Mouse (Mus musculus) heart, postnatal 14 days (tissue): ENCODE results near the gene Endou. TPM values are rescaled to one million over a fixed set of nuclear protein-coding genes. Genes with fewer than 3 reads are reported as not detected.
A peak's percentile ranks its signal among the peaks of the same experiment; 100 is the strongest.

Experiments
- DNase-seq, 2 experiments: peaks; one replicate each; pipeline ENCODE4 v3.0.0; 2021 to 2022
- intact Hi-C: fragments of 180-260 bp; cut with DNase I; formaldehyde crosslinking; loops from one replicate; pipeline ENCODE4 v1.15.1; 2025
- total RNA-seq, 2 experiments: library from RNA; stranded (reverse); gene quantifications; 2 replicates each; pipeline ENCODE4 v1.2.3; 2021

The Endou gene
- total RNA-seq, 2 experiments from 2014 or later = 1.8 to 4.9 TPM

DNA sequence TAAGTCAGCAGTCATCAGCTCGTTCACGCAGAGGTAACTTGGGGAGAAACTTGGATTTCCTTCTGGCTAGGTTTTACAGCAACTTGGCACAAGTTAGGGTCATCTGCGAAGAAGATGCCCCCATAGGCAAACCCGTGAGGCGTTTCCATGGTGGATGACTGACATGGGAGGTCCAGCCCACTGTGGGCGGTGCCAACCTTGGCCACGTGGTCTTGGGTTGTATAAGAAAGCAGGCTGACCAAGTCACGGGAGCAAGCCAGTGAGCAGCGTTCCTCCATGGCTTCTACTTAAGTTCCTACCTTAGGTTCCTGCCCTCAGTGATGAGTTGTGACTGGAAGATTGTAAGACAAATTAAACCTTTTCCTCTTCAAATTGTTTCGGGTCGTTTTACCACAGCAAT, 849 bp upstream of the Endou start:
- DNase-seq = no peak
- intact Hi-C loops = no loop called here

DNA sequence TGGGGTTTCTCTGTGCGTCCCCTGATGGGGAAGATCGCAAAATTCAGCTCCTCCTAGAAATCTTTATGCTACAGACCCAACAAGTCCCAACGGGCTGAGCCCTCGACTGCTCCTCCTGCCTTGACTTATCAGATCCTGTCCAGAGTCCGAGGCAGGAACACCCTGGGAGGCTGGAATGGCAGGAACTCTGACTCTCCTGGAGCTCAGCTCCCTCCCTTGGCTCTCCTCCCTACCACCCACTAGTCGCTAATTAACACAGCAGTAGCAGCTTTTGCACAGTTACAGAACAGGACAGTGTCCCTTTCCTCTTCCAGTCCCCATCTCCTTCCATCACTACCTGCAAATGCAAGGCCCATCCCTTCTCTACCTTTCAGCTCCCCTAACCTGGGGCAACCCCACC, 774 bp downstream of the Endou start:
- intact Hi-C loops = no loop called here
- DNase-seq = no peak

DNA sequence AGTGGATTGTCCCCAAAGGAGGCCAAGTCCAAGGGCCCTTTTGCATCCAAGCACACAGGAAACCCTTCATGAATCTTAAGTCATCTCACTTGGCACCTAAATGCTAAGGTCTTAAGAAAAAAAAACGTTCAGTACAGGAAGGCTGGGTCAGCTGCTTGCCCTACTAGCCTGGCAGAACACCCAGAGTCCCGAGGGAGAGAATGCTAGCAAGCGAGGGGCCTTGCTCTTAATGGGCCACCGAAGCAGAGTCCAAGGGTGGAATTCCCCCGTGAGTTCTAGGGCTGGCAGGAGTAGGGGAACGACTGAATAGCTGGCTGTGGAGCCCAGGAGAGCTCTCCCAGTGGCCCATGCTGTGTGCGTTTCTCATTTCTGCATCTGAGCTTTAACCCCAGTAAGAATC, 2.3 kb downstream of the Endou start:
- intact Hi-C loops = no loop called here
- DNase-seq = no peak

DNA sequence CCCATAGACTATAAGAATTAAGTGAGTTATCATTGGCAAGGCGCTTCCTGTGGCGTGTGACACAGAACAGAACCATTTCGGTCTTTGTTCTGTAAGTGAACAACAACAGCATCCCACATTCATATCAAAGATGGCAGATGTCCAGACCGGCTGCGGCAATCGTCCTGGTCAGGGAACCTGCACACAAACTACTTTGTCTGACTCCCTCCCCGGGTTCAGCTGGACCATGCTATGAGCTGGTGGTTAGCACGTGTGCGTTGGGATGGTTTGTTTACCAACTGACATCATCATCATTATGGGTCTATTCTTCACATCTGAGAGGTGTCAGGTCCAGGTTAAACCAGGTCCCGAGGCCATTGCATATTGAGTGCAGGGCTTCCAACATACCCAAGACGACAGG, 2.7 kb downstream of the Endou start:
- DNase-seq = peak in 1 of 2 experiments; percentile 45
- intact Hi-C loops = no loop called here

DNA sequence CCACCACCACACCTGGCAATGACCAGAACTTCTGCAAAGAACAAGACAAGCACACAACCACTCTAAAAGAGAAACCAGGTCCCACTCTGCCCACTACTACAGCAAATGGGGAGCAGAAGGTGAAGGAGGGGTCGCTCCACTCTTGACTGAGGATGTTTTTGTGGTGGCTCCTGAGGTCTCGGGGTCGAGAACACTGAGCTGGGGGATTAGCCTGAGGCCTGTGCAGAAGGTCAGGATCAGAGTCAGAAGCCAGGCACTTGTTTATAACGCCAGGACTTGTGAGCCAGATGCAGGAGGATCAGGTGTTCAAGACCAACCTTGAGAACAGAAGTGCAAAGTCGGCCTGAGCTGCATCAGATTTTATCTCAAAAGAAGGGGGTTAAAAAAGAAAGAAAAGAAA, 3.6 kb downstream of the Endou start:
- intact Hi-C loops = no loop called here
- DNase-seq = no peak

DNA sequence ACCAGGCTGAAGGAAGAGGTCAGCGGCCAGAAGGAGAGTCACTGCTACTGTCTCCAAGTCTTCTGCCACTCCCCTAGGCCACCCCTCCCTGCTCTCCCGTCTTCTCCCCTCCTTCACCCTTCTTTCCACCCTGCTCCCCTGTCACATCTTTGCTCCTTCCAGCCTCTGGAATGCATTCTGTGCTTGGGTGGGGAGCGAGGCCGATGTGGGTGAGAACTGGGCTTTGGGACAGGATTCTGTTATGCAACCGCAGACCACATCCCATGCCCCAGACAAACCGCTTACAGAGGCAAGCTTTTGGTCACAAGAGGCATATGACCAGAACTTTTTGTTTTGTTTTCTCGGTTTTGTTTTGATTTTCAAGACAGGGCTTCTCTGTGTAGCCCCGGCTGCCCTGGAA, 4.1 kb downstream of the Endou start:
- intact Hi-C loops = no loop called here
- DNase-seq = peak; percentile 35 to 43

DNA sequence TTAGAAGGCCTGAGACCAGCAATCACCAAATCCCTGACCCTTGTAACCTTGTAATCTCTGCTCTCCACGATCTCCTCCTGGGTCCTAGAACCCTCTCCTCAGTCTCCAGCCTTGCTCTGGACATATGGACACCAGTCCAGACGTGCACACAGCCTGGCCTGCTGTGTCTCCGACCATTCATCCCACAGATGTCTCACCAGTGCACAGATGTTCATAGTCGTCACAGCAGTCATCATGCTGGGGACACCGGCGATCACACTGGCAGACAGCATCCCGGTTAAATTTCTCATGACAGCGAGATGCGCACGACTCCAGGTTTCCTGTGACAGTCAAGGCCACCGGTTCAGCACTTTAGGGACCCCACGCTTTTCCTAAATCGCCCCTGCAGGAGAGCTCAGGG, 4.8 kb downstream of the Endou start:
- intact Hi-C loops = no loop called here
- no peak for DNase-seq

DNA sequence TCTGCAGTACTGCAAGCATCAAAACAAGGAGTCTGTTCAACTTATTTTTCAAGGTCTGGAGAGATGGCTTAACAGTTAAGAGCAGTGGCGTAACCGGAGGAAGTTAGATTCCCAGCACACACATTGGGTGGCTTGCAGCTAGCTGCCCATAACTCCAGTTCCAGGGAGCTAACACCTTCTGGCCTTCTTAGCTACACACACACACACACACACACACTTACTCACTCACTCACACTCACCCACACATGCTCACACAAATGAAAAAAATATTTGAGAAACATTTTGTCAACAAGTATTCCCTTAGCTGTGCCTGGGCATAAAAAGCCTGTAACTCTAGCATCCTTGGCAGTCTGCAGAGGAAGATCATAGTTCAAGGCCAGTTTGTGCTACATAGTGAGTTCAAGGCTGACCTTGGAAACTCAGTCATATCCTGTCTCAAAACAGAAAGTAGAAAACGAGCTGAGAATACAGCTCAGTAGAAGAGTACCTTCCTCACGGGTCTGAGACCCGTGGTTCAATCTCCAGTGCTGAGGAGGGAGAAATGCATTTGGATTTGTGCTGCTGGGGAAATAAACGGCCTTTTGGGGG, 5.8 kb downstream of the Endou start:
- DNase-seq = no peak
- intact Hi-C loops = no loop called here

DNA sequence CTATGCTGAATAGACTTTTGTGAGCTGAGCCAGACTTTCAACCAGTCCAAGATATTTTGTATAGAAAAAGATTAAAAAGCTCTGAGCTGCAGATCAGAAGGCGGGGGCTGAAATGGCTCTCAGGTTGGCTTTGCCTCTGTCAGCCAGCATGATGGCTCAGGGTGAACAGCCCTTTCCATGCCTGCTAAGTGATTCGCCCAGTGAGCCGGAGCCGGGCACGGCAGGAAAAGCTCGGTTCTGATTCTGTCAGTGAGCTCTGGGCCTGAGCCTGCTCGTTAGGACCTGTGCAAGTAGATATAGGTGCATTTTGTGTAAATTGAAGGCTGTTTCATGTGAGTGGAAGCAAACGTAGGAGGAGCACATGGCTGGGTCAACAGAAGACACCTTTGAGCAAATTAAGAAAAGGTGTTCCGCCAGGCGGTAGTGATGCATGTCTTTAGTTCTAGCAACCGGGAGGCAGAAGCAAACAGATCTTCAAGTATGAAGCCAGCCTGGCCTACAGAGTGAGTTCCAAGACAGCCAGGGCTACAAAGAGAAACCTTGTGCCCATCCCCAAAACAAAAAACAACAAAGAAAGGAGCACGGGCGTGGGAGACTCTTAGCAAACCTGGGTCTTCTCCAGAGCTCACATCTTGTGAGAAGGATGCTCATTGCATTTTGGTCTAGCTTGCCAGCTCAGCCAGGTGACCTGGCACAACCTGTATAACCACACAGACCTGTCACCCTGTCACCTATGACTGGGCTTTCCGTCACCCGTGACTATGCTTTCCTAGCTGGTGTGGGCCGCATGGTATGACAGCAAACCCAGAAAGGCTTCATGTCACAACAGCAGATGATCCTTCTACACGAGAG, 6.6 kb downstream of the Endou start:
- no peak for DNase-seq
- intact Hi-C loops = no loop called here

DNA sequence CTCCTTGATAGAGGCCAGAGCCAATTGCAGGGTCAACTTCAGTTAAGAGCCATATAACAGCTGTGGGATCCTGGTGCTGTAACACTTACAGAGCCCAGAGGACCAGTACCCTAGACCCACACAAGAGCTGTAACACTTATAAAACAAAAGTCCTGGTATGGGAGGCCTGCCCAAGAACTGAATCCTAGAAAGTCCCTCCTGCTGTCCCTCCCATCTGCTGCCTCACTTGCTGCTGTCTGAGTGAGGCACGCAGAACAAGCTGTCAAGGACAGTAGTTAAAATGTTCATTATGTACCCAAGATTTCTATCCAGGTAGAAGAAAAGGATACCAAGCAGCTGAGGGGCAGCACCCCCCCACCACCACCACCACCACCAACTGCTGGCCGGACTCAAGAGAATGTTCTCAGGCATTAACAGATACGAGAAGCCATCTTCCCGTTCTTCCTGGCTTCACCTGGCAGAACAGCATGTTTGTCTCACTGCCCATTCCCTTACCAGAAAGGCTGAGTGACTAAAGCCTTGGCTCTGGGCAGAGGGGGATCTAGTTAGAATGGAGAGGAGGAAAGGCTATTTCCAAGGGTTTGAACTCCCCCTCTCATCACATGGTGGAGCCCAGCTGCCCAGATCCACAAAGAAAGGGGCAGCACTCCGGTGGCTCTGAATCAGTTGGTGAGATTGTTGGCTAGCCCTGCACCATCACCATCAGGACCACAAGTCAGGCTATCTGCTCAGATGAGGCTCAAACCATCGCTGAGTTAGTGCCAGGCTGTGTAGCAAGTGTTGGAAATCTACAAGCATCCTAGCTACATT, 7.4 kb downstream of the Endou start:
- intact Hi-C loops = no loop called here
- DNase-seq = no peak

DNA sequence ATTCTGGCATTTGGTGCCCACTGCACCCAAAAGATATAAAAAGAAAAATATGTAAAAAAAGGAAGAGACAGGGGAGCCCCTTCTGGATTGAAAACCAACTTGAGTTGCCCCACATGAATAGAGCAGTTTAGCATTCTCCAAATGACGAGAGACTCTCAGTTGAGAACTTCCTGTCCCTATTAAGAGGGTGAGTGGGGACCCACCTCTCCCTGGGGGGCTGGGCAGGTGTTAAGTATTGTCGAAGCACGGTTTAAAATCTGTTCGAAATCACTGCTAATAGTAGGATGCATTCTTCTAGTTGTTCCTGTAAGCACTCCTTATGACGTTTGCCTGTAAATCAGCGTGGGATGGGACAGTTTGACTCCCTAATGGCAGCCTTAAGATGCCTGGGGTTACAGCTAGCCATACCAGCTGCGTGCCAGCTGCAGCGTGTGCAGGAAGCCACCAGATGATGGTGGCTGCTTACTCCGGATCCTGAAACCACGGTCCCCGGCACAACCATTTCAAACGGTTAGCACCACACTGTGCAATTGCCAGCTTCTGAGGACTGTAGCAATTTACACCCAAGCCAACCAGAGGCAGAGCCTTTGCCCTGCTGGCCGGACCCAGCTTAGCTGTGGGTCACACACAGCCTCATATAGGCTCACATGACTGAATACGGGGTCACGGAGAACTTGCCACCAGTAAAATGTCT, 10.0 kb downstream of the Endou start:
- DNase-seq = no peak
- intact Hi-C loops = no loop called here

DNA sequence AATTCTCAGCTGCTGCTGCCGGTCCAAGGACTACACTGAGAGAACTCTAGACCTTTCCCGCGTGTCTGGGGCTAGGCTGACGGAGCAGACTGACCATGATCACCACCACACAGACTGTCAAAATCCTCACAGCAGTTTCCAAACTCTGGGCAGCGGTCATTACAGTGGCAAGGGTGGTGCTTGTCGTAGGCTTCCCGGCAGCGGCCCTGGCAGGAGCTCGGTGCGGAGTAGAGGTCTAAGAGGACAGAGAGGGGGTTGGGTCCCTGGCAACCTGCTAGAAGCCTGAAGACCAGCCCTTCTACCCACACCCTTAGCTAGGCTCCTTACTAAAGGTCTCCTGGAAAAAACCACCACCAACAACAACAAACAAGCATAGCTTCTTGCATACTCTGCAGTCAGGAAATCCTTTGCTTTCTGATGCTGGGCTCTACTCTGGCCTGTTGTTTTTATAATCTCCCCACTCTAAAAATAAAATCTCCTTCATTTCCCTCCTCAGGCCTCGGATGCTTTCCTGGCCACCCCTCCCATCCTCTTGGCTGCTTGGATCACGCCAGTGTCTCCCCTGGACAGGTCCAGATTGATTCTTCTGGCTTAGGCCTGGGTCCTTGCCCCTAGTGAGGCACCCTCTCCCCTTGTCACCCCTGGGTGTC, 11.0 kb downstream of the Endou start:
- intact Hi-C loops = no loop called here
- peak in 1 of 2 experiments; percentile 38 for DNase-seq

DNA sequence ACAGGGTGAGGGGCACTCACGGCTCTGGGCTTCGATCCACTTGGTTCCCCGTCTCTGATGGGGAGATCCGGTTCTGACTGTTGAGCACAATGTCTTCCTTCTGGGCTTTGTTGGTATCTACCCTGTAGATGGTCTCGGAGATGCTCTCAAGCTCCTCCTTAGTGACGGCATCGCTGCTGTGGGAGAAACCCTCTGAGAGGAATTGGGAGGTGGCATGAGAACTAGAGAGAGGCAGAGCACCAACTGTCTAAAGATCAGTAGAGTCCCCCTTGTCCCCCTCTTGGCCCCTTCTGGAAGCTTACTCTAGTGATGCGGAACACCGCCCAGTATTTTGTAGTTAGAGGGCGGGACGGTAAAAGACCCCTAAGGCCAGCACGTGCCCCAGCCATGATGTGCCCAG, 11.6 kb downstream of the Endou start:
- intact Hi-C loops = loop anchor here (2.0 to 5.0 kb wide), 3 partner anchors 47 to 233 kb away; partner anchors contain the start of gene Rapgef3
- no peak for DNase-seq

DNA sequence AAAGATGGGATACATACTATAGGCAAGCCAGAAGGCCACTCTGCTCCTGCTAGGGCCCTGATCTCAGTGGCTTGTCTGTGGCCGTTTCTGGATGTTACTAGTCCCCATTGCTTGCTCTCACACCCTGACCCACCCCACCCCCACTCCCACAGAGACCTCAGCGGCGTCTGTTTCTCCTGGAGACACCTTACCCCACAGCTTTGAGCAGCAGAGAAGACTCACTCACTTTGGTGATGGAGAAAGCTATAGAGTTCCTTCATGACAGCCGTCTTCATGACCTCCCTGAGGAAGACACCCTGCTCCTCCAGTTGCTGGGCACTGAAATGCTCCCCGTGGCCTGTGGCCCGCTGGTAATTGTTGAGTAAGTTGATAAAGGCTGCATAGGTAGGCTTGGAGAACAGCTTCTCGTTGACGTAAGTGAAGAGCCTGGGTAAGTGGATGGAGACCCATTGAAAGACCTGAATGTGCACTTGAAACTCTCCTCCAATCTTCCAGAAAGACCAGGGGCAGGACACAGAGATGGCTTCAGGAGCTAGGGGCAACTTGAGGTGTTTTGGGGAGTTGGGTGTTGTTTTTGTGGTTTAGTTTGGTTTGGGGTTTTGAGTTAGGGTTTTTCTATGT, 12.5 kb downstream of the Endou start:
- DNase-seq = no peak
- intact Hi-C loops = loop anchor here (1.0 to 5.0 kb wide), 4 partner anchors 48 to 234 kb away; partner anchors contain the start of gene Rapgef3

DNA sequence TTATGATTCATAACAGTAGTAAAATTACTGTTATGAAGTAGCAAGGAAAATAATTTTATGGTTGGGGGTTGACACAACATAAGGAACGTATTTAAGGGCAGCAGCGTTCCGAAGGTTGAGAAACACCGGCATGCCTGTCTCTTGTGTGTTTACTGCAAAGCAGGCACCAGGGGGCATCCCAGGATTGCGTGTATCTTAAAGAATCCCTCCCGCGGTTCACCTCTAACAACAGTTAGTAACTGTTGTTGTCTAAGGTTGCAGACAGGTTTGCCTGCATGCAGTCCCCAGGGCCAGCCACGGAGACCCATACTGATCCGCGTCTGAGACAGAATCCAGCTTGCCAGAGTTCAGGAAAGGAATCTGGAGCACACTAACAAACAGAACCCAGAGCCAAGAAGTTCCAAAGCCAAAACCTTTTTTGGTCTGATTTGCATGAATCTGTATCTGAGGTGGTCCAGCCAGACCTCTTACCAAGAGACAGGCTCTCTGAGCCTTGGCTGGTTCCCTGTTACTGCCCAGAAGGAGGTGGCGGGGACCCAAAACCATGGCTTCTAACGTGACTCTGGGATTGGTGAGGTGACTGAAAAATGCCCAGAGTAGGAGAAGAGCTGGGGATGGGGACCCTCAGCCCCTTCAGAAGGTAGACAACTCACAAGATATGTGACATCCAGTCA, 13.1 kb downstream of the Endou start:
- intact Hi-C loops = loop anchor here (1.0 to 5.0 kb wide), 4 partner anchors 49 to 234 kb away; partner anchors contain the start of gene Rapgef3
- peak; percentile 68 to 73 for DNase-seq

DNA sequence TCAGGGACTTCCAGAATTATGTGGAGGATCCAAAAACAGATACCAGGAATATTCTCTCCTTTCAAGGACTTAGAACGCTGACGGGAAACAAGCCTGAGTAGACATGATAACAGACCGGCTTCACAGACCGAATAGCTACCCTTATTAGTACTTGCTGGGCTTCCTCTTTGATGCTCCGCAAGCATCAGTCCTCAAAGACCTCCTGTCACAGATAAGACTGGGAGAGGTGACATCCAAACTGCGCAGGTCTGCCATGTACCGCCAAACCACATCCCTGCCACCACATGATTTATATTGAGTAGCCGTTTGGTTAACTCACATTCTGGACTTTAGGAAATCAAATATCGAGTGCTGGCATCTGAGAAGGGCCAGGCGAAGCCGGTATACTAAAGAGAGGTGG, 14.4 kb downstream of the Endou start:
- DNase-seq = no peak
- intact Hi-C loops = loop anchor here (5.0 kb wide), 1 partner anchor 236 kb away; no protein-coding TSS in a partner anchor

DNA sequence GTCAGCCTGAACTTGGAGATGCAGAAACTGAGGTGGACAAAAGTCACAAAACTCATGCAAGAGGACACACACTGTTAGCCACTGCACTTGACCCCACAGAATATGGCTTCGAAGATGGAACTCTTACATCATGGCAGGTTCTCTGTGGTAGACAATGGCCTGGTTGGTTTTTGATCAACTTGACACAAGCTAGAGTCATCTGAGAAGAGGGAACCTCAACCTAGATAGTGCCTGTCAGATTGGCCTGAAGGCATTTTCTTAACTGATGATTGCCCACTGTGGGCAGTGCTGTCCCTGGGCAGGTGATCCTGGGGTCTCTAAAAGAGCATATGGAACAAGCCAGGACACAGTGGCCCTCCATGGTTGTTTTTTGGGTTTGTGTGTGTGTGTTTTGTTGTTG, 15.4 kb downstream of the Endou start:
- DNase-seq = no peak
- intact Hi-C loops = loop anchor here (5.0 kb wide), 1 partner anchor 237 kb away; no protein-coding TSS in a partner anchor

DNA sequence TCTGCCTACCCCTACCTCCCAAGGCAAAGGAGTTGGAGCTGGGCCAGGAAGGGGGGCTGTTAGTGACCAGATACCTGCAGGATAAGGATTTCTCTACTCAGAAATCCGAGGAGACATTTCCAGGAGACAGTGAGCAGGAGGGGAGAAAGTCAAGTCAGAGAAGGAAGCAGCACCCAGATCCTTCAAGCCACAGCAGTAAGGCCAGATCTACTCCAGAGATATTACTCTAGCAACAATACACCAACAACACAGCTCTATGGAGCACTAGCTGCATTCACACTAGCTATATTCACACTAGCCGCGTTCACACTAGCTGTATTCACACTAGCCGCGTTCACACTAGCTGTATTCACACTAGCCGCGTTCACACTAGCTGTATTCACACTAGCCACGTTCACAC, 16.1 kb downstream of the Endou start:
- intact Hi-C loops = loop anchor here (5.0 kb wide), 1 partner anchor 237 kb away; no protein-coding TSS in a partner anchor
- DNase-seq = no peak

DNA sequence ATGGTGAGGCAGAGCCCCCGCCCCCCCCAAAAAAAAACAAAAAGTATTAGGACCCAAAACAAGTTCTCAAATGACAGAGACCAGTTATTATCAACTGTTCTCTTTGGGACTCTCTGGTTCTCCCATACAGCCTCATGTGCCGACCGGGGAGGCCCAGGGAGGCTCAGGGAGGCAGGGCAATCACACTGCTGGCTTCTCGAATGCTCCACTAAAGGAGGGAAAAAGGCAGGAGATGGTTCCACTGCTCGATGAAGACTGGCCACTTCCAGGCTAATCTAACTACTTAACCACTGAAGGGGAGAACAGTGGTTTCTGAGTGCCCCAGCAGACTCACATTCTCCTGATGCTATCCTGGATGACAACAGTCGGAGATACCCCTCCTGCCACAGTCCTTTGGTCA, 18.6 kb downstream of the Endou start:
- no peak for DNase-seq
- intact Hi-C loops = no loop called here
